Mouse (Mus musculus): ENCODE results near the gene Sult2b1.

GRCm38 (mm10) chr7:45779081-45779641 lies 5.3 kb downstream of the Sult2b1 start:
- TF ChIP-seq CTCF (IDR thresholded peaks at IDR 0.05) (no peak), EP300 (IDR thresholded peaks at IDR 0.05) (no peak)
